In the genomic region with DNA sequence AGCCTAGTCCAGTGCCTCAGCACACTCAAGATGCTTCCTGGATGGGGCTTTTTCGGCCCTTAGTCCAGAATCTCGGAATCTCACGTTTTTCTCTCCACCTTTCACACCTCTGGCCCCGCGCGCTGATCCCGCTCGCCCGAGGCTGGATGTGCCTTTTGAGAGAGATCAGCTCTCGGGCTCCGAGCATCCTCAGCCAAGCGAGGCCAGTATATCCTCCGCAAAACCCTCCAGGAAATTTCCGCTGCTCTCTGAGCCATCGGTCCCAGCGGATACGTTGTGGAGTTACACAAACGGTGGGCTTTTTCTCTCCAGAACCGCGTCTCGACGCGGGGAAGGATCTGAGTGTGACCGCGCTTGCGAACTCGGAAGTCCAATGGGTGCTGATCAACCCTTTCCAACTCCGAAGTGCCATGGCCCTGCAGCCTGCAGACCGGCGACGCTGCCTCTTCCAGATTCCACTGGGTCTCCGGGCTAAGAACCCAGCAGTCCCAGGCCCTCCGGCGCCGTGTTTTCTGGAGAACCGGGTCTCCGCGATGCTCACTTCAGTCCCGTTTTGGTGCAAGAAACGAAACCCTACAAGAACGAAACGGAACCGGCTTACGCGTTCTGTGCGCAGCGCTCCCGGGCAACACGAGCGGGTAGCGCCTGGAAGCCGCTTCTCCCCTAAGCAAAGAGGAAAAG, we compare ENCODE assay signal across 8 mouse cellular contexts. TPM values are rescaled to one million over a fixed set of nuclear protein-coding genes. Genes with fewer than 3 reads are reported as not detected.
A peak's percentile ranks its signal among the peaks of the same experiment; 100 is the strongest.
DNase-seq lines count a peak whose midpoint lies in the region; ATAC-seq lines count a peak whose summit lies in the region.

No protein-coding gene starts in this region.

- ATAC-seq in heart, embryonic 15.5 days (replicated peaks; ENCODE audit: insufficient number of reproducible peaks, insufficient read depth, low FRiP score, low read depth) = no peak
- no peak for ATAC-seq in neural tube, embryonic 15.5 days (ENCODE audit: low FRiP score)
- no peak for ATAC-seq in erythroblast, adult 5-6 weeks (replicated peaks; ENCODE audit: low FRiP score, poor library complexity, severe bottlenecking)

- DNase-seq in left cerebral cortex, postnatal 25 days (ENCODE audit: low spot score in 2 of 2) = peak; percentile 51
- DNase-seq in left cerebral cortex, adult 18-20 months (ENCODE audit: low spot score in 2 of 2) = no peak
- peak; percentile 71 for DNase-seq in embryo, embryonic 11 days
- DNase-seq in limb, embryonic 10.5 days (ENCODE audit: low spot score) = peak; percentile 73
- DNase-seq in thymus, postnatal 10 days (ENCODE audit: low spot score in 2 of 2) = no peak

- H3K27me3 ChIP-seq in heart, embryonic 15.5 days = peaks cover 97% of the 10 kb centered on the region
- H3K27me3 ChIP-seq in limb, embryonic 10.5 days (ENCODE audit: low read depth, poor library complexity, severe bottlenecking) = peaks cover 100% of the 10 kb centered on the region
- H3K27me3 ChIP-seq in neural tube, embryonic 15.5 days (replicated peaks) = peaks cover 92% of the 10 kb centered on the region

- H3K4me2 ChIP-seq in heart, embryonic 15.5 days = peak overlapping the region; percentile 67
- H3K4me2 ChIP-seq in neural tube, embryonic 15.5 days = peak overlapping the region; percentile 54

- no peak overlapping the region for H3K9ac ChIP-seq in heart, embryonic 15.5 days
- no peak overlapping the region for H3K9ac ChIP-seq in neural tube, embryonic 15.5 days (replicated peaks)

- peaks cover 42% of the 10 kb centered on the region for H3K4me1 ChIP-seq in heart, embryonic 15.5 days (replicated peaks)
- peaks cover 50% of the 10 kb centered on the region for H3K4me1 ChIP-seq in limb, embryonic 10.5 days
- H3K4me1 ChIP-seq in neural tube, embryonic 15.5 days = peaks cover 48% of the 10 kb centered on the region

- no peaks in the 10 kb centered on the region for H3K9me3 ChIP-seq in heart, embryonic 15.5 days (replicated peaks)
- H3K9me3 ChIP-seq in limb, embryonic 10.5 days (replicated peaks) = no peaks in the 10 kb centered on the region
- H3K9me3 ChIP-seq in neural tube, embryonic 15.5 days (replicated peaks) = no peaks in the 10 kb centered on the region

- H3K36me3 ChIP-seq in heart, embryonic 15.5 days = no peaks in the 10 kb centered on the region
- no peaks in the 10 kb centered on the region for H3K36me3 ChIP-seq in limb, embryonic 10.5 days
- H3K36me3 ChIP-seq in neural tube, embryonic 15.5 days = no peaks in the 10 kb centered on the region

- intact Hi-C loops in left cerebral cortex, postnatal 25 days (cut with DNase I) = no loop called here

- under 1% methylated on average over 52 of the region's 52 CpGs for WGBS in heart, embryonic 15.5 days
- under 1% methylated on average over 52 of the region's 52 CpGs for WGBS in limb, embryonic 10.5 days
- under 1% methylated on average over 52 of the region's 52 CpGs for WGBS in neural tube, embryonic 15.5 days

- H3K27ac ChIP-seq in heart, embryonic 15.5 days = no peak overlapping the region
- H3K27ac ChIP-seq in limb, embryonic 10.5 days = no peak overlapping the region
- no peak overlapping the region for H3K27ac ChIP-seq in neural tube, embryonic 15.5 days (replicated peaks)

- peak overlapping the region; percentile 47 for H3K4me3 ChIP-seq in heart, embryonic 15.5 days
- H3K4me3 ChIP-seq in limb, embryonic 10.5 days = peak overlapping the region; percentile 41
- H3K4me3 ChIP-seq in neural tube, embryonic 15.5 days (replicated peaks) = peak overlapping the region; percentile 24

RNA-seq across cellular contexts. Expression of a gene that starts 2.8 kb away (rescaled TPM):
- total RNA-seq in left cerebral cortex, postnatal 25 days (2021) = 10 to 100 TPM; 33.6 to 33.7 TPM
- 10 to 100 TPM; 32.5 to 42.6 TPM for total RNA-seq in left cerebral cortex, adult 18-20 months (2021)
- polyA plus RNA-seq in heart, embryonic 15.5 days (2015; fragmentation: Nextera tagmentation; extraction: Ambion mirVana) = not detected in 2 replicates
- 1.8 and 3.9 TPM in 2 replicates for polyA plus RNA-seq in limb, embryonic 10.5 days (2016; fragmentation: Nextera tagmentation; extraction: Ambion mirVana)
- not detected in 2 replicates for polyA plus RNA-seq in neural tube, embryonic 15.5 days (2015; fragmentation: Nextera tagmentation; extraction: Ambion mirVana)
- not detected in 2 replicates for total RNA-seq in erythroblast, adult 5-6 weeks (2015; ENCODE audit: low replicate concordance)
- not detected in 2 replicates for total RNA-seq in erythroblast, adult 5-6 weeks (2017; ENCODE audit: low replicate concordance)

RNA-seq across cellular contexts. Expression of a gene that starts 52.5 kb away (rescaled TPM):
- 10 to 100 TPM; 36.9 to 38.2 TPM for total RNA-seq in left cerebral cortex, postnatal 25 days (2021)
- total RNA-seq in left cerebral cortex, adult 18-20 months (2021) = 10 to 100 TPM; 48.4 to 51.5 TPM
- polyA plus RNA-seq in heart, embryonic 15.5 days (2015; fragmentation: Nextera tagmentation; extraction: Ambion mirVana) = 51.1 and 54.4 TPM in 2 replicates
- polyA plus RNA-seq in limb, embryonic 10.5 days (2016; fragmentation: Nextera tagmentation; extraction: Ambion mirVana) = 52.5 and 64.9 TPM in 2 replicates
- polyA plus RNA-seq in neural tube, embryonic 15.5 days (2015; fragmentation: Nextera tagmentation; extraction: Ambion mirVana) = 35.6 and 39.9 TPM in 2 replicates
- total RNA-seq in erythroblast, adult 5-6 weeks (2015; ENCODE audit: low replicate concordance) = 0.58 and 3.3 TPM in 2 replicates
- 1.4 and 6.6 TPM in 2 replicates for total RNA-seq in erythroblast, adult 5-6 weeks (2017; ENCODE audit: low replicate concordance)

Comparison
In these comparisons a context has a peak if more than half of its experiments do, and no peak if none do; other contexts are left out.
1. DNase-seq: peak in left cerebral cortex, postnatal 25 days (2 of 2), embryo, embryonic 11 days (single experiment) and limb, embryonic 10.5 days (single experiment); none in left cerebral cortex, adult 18-20 months (0 of 2) and thymus, postnatal 10 days (0 of 2).
2. RNA of a gene that starts 2.8 kb away (total RNA-seq): 32.5 to 42.6 TPM in left cerebral cortex, adult 18-20 months and 33.6 to 33.7 TPM in left cerebral cortex, postnatal 25 days; not detected in erythroblast, adult 5-6 weeks; every median in the first group is over 10 times any median in the second.
3. RNA of a gene that starts 52.5 kb away (total RNA-seq): 48.4 to 51.5 TPM in left cerebral cortex, adult 18-20 months and 36.9 to 38.2 TPM in left cerebral cortex, postnatal 25 days; 0.58 to 6.6 TPM in erythroblast, adult 5-6 weeks; every median in the first group is over 4 times any median in the second.
4. Peak in every context shown above with its lines, with median percentiles within 50 percentile points of each other: H3K4me3 ChIP-seq.